Mouse (Mus musculus) kidney, adult 2 months (tissue): ENCODE data around the gene 4931406P16Rik. TPM values are rescaled to one million over a fixed set of nuclear protein-coding genes. Genes with fewer than 3 reads are reported as not detected.
"Not testable (repeated sequence)": the region's sequence is repeated elsewhere in the genome, so short reads cannot be mapped to it uniquely, and the experiment has no call there.

Experiments
- DNase-seq: peaks from one replicate; pipeline ENCODE4 v3.0.0; 2021
- H3K27ac ChIP-seq: fragments of 200-500 bp; 2 replicates; pipeline ENCODE4 v1.5.1; 2012; ENCODE audit warnings: low read depth, low read length, control low read depth, inconsistent platforms; ENCODE audit not compliant: insufficient read depth
- H3K27me3 ChIP-seq: fragments of 200-500 bp; replicated peaks from 2 replicates; pipeline ENCODE4 v1.6.1; 2012; ENCODE audit warnings: mild to moderate bottlenecking, moderate library complexity, low read length, inconsistent platforms; ENCODE audit not compliant: control insufficient read depth, insufficient read depth
- H3K36me3 ChIP-seq: fragments of 200-500 bp; 2 replicates; pipeline ENCODE4 v1.6.1; 2012; ENCODE audit warnings: mild to moderate bottlenecking, moderate library complexity, low read length, inconsistent platforms; ENCODE audit not compliant: control insufficient read depth, insufficient read depth
- H3K4me1 ChIP-seq: fragments of 200-500 bp; 2 replicates; pipeline ENCODE4 v1.6.1; 2011; ENCODE audit warnings: low read length; ENCODE audit not compliant: control insufficient read depth, insufficient read depth
- H3K4me3 ChIP-seq: fragments of 200-500 bp; 2 replicates; pipeline ENCODE4 v1.5.1; 2011; ENCODE audit warnings: mild to moderate bottlenecking, low read depth, low read length, control low read depth; ENCODE audit not compliant: insufficient read depth
- CTCF ChIP-seq: fragments of 200-500 bp; conservative IDR thresholded peaks from 2 replicates; pipeline ENCODE4 v1.5.1; 2011; ENCODE audit warnings: low read depth, mild to moderate bottlenecking, control low read depth, low read length, moderate library complexity, mixed read lengths; ENCODE audit not compliant: insufficient read depth, insufficient read length
- POLR2A ChIP-seq: fragments of 200-500 bp; IDR thresholded peaks from one replicate; pipeline ENCODE4 v1.6.1; 2011; ENCODE audit warnings: low read depth, low read length, control low read depth
- WGBS: fragments of 180-500 bp; shearing (Covaris S2); methylation state at CpG from one replicate; pipeline ENCODE4 v1.1.7; 2018; 5-methylcytosine and 5-hydroxymethylcytosine counted together
- polyA plus RNA-seq: library from polyadenylated mRNA; depleted of rRNA; stranded (reverse); fragments of >200 nt; gene quantifications from 2 replicates; pipeline ENCODE4 v1.2.3, GENCODE M21; 2012

Gene 4931406P16Rik
- polyA plus RNA-seq, 1 experiment = 24.6 TPM

DNA sequence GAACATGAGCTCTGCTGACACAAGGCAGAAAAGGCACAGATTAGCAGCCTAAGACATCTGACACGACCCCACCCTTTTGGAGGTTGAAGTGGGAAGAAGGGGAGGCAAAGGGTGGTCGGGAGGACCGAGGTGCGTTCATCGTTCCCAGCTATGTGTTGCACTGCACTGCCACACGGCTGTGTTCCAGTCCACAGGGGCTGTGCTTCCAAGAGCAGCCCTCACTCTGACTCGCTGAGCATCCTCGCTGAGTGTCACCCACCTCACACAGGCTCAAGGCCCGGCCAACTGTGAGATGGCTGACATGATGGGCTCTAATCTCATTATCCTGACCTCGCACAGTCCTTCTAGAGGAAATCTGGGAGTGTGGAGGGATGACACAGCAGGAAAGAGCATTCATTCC lies 96.9 kb downstream of the 4931406P16Rik start:
- 91% methylated on average over 10 of the region's 10 CpGs for WGBS
- Histone ChIP-seq H3K4me3 (no peak overlapping the region), H3K27me3 (no peaks in the 10 kb centered on the region), H3K4me1 (no peaks in the 10 kb centered on the region), H3K36me3 (no peaks in the 10 kb centered on the region; the same call in 1 of the 2 replicates), H3K27ac (no peak overlapping the region)
- TF ChIP-seq CTCF (no peak), POLR2A (no peak)
- no peak for DNase-seq

DNA sequence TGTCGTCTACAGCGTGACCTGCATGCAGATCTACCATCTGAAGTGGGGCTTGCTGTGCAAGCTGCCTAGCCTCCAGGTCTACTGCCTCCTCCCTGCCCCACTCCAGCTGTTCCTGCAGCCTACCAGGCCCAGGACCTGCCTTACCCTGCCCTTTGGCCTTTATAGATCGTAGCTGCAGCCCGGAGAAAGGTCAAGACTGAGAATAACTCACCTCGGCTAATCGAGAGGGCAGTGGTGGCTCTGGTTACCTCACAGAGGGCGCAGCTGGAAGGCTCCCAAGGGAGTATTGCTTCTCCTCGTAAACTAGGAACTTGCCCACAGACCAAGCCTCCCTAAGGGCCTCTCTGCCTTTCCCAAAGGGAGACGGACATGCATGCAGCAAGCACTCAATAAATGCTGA lies 97.9 kb downstream of the 4931406P16Rik start:
- Histone ChIP-seq H3K27ac (no peak overlapping the region), H3K36me3 (no peaks in the 10 kb centered on the region; the same call in 1 of the 2 replicates), H3K4me1 (no peaks in the 10 kb centered on the region), H3K27me3 (no peaks in the 10 kb centered on the region), H3K4me3 (no peak overlapping the region)
- WGBS = 61% methylated on average over 9 of the region's 9 CpGs
- no peak for TF ChIP-seq POLR2A
- no peak for TF ChIP-seq CTCF
- DNase-seq = no peak

DNA sequence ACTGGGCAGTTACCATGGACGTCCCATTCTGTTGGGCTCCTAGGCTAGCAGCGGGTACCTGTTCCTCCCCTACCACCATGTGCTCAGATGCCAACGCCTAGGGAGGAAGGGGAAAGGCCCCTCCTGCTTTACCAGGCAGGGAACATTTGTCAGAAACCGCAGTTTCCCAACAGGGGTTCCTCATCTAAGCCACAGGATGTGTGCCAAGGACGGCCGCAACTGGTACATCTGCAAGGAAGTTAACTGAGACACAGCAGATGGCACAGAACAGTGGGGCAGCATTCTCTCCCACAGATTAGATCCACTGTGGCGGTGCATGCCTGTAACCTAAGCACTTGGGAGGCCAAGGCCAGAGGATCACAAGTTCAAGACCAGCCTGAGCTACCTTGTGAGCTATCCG lies 98.7 kb downstream of the 4931406P16Rik start:
- Histone ChIP-seq H3K4me3 (no peak overlapping the region), H3K27me3 (no peaks in the 10 kb centered on the region), H3K27ac (no peak overlapping the region), H3K36me3 (no peaks in the 10 kb centered on the region; the same call in 1 of the 2 replicates), H3K4me1 (no peaks in the 10 kb centered on the region)
- peak; percentile 22 for DNase-seq
- 90% methylated on average over 8 of the region's 8 CpGs for WGBS
- no peak for TF ChIP-seq CTCF
- no peak for TF ChIP-seq POLR2A

DNA sequence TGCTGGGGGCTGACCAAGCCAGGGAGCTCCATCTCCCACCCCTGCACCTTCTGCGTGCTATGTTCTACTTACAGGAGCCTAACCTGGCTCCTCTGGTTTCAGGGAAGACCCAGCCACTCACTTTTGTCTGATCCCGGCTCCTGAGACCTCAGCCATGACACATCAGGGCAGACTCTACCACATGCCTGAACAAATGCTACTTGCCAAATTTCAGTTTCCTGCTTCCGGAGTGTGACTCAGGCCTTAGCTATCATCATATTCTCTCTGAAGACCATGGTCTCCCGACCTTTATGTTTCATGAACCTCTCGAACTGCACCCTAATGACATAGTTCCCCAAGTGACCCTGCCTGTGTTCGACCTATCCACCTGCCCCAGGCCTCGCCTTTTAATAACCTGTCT lies 100.1 kb downstream of the 4931406P16Rik start:
- TF ChIP-seq POLR2A (no peak), CTCF (no peak)

DNA sequence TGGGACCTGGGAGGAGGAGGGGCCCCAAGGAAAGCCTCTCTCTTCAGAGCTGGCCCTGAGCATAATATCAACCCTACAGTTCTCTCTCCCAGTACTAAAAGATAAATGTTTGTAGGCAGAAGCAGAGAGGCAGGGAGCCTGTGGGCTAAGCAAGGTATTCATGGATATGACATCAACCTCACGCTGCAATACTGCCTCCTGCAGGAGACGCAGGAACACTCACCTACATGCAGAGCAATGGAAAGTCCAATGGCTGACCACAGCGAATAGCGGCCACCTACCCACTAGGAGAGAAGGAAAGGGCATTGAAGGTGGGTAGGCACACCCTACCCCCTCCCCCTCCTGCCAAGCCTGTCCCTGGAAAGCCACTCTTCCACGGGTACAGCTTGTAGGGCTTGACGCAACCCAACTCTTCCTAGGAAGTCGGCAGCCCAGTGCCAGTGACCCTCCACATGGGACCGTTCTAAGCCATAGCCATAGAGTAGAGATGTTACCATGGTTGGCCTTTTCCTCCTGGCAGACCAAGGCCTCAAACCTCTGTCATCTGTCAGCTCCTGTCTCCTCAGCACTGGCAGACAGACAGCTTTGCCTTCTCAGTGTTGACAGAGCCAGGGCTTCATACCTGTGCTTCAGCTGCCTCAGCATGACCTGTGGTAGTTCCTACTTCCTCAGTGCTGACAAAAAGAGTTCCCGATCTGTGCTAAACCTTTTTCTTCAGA lies 105.2 kb downstream of the 4931406P16Rik start:
- Histone ChIP-seq H3K4me1 (no peaks in the 10 kb centered on the region), H3K27me3 (no peaks in the 10 kb centered on the region), H3K36me3 (peaks cover 7% of the 10 kb centered on the region; the same call in 1 of the 2 replicates), H3K4me3 (no peak overlapping the region), H3K27ac (no peak overlapping the region)
- WGBS = 91% methylated on average over 9 of the region's 9 CpGs
- DNase-seq = no peak
- TF ChIP-seq POLR2A = no peak
- peak; percentile 36; the same call in 1 of the 2 replicates for TF ChIP-seq CTCF

More for the DNA sequence above, 100.1 kb downstream of the 4931406P16Rik start:
- DNase-seq = no peak
- no peak overlapping the region for H3K27ac ChIP-seq
- no peaks in the 10 kb centered on the region for H3K27me3 ChIP-seq
- no peak overlapping the region for H3K4me3 ChIP-seq
- H3K36me3 ChIP-seq = no peaks in the 10 kb centered on the region; the same call in 1 of the 2 replicates
- no peaks in the 10 kb centered on the region for H3K4me1 ChIP-seq
- 70% methylated on average over 7 of the region's 7 CpGs for WGBS

DNA sequence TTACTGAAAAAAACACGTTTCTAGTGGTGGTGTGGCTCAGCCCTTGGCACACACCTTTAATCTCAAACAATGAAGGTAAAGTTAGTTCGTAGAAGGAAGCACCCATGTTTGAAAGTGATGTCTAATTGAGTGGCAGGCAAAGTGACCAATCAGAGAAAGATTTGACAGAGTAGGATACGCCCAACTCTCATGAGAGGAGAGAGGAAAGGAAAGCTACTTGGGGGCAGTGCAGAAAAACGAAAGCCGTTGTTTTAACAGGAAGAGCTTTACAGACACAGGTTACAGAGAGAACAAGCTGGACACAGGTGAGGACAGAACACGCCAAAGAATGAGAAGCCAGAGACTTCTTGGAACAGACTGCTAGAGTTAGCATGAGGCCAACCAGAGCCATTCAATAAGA lies 107.0 kb downstream of the 4931406P16Rik start:
- no peak overlapping the region for H3K4me3 ChIP-seq
- H3K36me3 ChIP-seq = peaks cover 9% of the 10 kb centered on the region
- H3K27me3 ChIP-seq = no peaks in the 10 kb centered on the region
- WGBS = 83% methylated on average over 6 of the region's 6 CpGs
- H3K4me1 ChIP-seq = no peaks in the 10 kb centered on the region
- no peak overlapping the region for H3K27ac ChIP-seq
- TF ChIP-seq POLR2A = no peak
- no peak for DNase-seq

DNA sequence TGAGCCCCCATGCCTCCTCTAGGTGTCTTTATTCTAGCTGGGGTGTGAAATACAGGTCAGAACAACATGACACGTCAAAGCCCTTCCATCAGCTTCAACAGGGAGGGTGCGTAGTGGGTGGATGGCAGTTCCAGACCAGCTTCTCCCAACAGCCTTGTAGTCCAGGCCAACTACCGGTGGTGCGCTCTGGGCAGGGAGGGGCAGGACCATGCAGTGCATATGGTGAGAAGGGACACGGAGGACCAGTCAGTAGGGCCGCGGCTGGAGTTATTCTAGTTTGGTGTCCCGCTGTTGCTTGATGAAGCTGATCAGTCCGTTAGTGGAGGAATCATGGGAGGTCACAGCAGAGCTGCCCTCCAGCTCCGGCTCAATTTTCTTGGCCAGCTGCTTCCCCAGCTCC lies 111.2 kb downstream of the 4931406P16Rik start:
- not testable (repeated sequence) for H3K36me3 ChIP-seq, DNase-seq
- WGBS = 80% methylated on average over 10 of the region's 10 CpGs

More for the DNA sequence above, 111.2 kb downstream of the 4931406P16Rik start:
- H3K4me3 ChIP-seq, H3K4me1 ChIP-seq, H3K27me3 ChIP-seq, H3K27ac ChIP-seq: not testable (repeated sequence)
